Mouse (Mus musculus) liver, embryonic 12.5 days (tissue): ENCODE data around the gene Cbx6. TPM values are rescaled to one million over a fixed set of nuclear protein-coding genes. Genes with fewer than 3 reads are reported as not detected.
A peak's percentile ranks its signal among the peaks of the same experiment; 100 is the strongest.

Experiments
- ATAC-seq: fragments of 200-750 bp; cut with Nextera tagmentation; 2 replicates; pipeline ENCODE4 v1.8.0; 2017; ENCODE audit warnings: moderate number of reproducible peaks, mild to moderate bottlenecking, moderate library complexity
- H3K27ac ChIP-seq: fragments of 300-500 bp; sonication (generic); 2 replicates; pipeline ENCODE4 v1.5.1; 2016; ENCODE audit warnings: mild to moderate bottlenecking
- H3K27me3 ChIP-seq: fragments of 300-500 bp; sonication (generic); replicated peaks from 2 replicates; pipeline ENCODE4 v1.6.1; 2016; ENCODE audit warnings: mild to moderate bottlenecking, moderate library complexity
- H3K36me3 ChIP-seq: fragments of 300-500 bp; sonication (generic); 2 replicates; pipeline ENCODE4 v1.6.1; 2016; ENCODE audit warnings: mild to moderate bottlenecking, moderate library complexity
- H3K4me1 ChIP-seq: fragments of 300-500 bp; sonication (generic); 2 replicates; pipeline ENCODE4 v1.6.1; 2016
- H3K4me2 ChIP-seq: fragments of 300-500 bp; sonication (generic); 2 replicates; pipeline ENCODE4 v1.6.1; 2016; ENCODE audit warnings: mild to moderate bottlenecking, moderate library complexity
- H3K4me3 ChIP-seq: fragments of 300-500 bp; sonication (generic); 2 replicates; pipeline ENCODE4 v1.5.1; 2016; ENCODE audit warnings: mild to moderate bottlenecking, moderate library complexity
- H3K9ac ChIP-seq: fragments of 300-500 bp; sonication (generic); 2 replicates; pipeline ENCODE4 v1.6.1; 2016; ENCODE audit warnings: mild to moderate bottlenecking, moderate library complexity
- H3K9me3 ChIP-seq: fragments of 300-500 bp; sonication (generic); replicated peaks from 2 replicates; pipeline ENCODE4 v1.6.1; 2016; ENCODE audit warnings: mild to moderate bottlenecking, moderate library complexity
- WGBS: fragments of 180-500 bp; shearing (Covaris S2); methylation state at CpG from one replicate; pipeline ENCODE4 v1.1.7; 2016; ENCODE audit not compliant: insufficient replicate concordance; 5-methylcytosine and 5-hydroxymethylcytosine counted together
- polyA plus RNA-seq: library from polyadenylated mRNA; unstranded; fragments of >200 nt; fragmentation: Nextera tagmentation; extraction: Ambion mirVana; gene quantifications from 2 replicates; pipeline ENCODE4 v1.2.1, GENCODE M21; 2016

Cbx6 gene
- polyA plus RNA-seq, 1 experiment from 2014 or later, result 11.2 TPM

DNA sequence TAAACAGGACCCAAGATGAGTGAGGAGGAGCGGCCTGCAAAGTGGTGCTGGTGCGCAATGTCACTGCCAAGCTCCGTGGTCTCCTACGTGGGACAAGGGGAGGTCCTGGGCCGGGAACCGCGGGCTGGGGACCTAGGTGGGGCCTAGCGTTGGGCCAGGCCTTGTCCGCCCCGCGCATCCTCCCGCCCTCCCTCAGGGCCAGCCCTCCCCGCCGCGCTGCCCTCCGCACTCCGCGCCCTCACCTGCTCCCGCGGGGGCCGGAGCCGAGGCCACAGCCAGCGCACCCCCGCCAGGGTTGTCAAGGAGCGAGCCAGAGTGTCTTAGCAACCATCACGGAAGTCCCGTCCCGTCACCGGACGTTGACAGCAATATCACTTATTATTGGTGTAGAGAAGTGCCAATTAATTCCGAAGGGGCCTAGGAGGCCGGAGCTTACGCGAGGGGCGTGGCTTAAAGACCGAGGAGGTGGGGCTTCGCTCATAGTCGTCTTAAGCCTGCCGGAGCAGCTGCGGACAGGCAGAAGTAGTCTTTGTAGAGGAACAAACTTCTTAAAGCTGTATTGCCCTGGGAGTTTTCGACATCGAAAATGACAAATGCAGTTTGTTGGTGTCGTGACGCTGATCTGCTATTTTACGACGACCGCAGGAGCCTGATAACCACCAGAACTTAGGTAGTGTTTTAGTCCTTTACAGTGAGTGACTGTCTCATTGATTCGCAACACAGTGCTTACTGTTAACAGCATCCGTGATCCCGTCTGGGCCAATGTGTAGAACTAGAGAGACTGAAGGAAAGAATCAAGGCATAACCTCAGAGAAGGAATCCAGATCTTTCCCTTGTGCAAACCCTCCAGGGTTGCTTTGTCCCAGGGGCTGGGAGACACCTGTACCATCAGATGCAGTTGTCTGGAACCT is 60.1 kb downstream of the Cbx6 start:
- H3K9ac ChIP-seq, result peak overlapping the region; percentile 76
- H3K27ac ChIP-seq, result peak overlapping the region; percentile 66; the same call in 1 of the 2 replicates
- H3K36me3 ChIP-seq, result no peaks in the 10 kb centered on the region
- peaks cover 21% of the 10 kb centered on the region for H3K4me1 ChIP-seq
- peak overlapping the region; percentile 81 for H3K4me3 ChIP-seq
- no peaks in the 10 kb centered on the region for H3K9me3 ChIP-seq
- ATAC-seq, result peak; percentile 100
- peak overlapping the region; percentile 91 for H3K4me2 ChIP-seq
- WGBS, result 1% methylated on average over 41 of the region's 50 CpGs
- peaks cover 10% of the 10 kb centered on the region for H3K27me3 ChIP-seq

Other genes starting within 250 kb of the Cbx6 start
- 0.52 and 0.69 TPM in 2 replicates for gene Dmc1, start 229.6 kb downstream of the Cbx6 start, polyA plus RNA-seq
- 0.20 and 0.37 TPM in 2 replicates for gene Fam227a, start 175.7 kb downstream of the Cbx6 start, polyA plus RNA-seq
- 20.3 and 21.8 TPM in 2 replicates for gene Cby1, start 175.5 kb downstream of the Cbx6 start, polyA plus RNA-seq
- gene Tomm22, start 163.8 kb downstream of the Cbx6 start, polyA plus RNA-seq, result 209 and 217 TPM in 2 replicates
- 37.7 and 38.3 TPM in 2 replicates for gene Josd1, start 146.8 kb downstream of the Cbx6 start, polyA plus RNA-seq
- 48.3 and 50.0 TPM in 2 replicates for gene Gtpbp1, start 143.8 kb downstream of the Cbx6 start, polyA plus RNA-seq
- gene Sun2, start 92.2 kb downstream of the Cbx6 start, polyA plus RNA-seq, result 1.6 and 2.9 TPM in 2 replicates
- gene Dnal4, start 56.8 kb downstream of the Cbx6 start, polyA plus RNA-seq, result 13.5 and 14.0 TPM in 2 replicates
- 0.24 and 0.31 TPM in 2 replicates for gene Nptxr, start 29.9 kb downstream of the Cbx6 start, polyA plus RNA-seq
- not detected in 2 replicates for gene Npcd, start 451 bp downstream of the Cbx6 start, polyA plus RNA-seq
- gene Apobec3, start 57.0 kb upstream of the Cbx6 start, polyA plus RNA-seq, result 54.7 and 57.4 TPM in 2 replicates
- 1.8 and 2.0 TPM in 2 replicates for gene Cbx7, start 136.4 kb upstream of the Cbx6 start, polyA plus RNA-seq
- 1.6 and 2.2 TPM in 2 replicates for gene Pdgfb, start 180.3 kb upstream of the Cbx6 start, polyA plus RNA-seq